Mouse (Mus musculus) embryo, embryonic 10 days (tissue): Measurements from ENCODE around the gene Onecut1.
A peak's percentile ranks its signal among the peaks of the same experiment; 100 is the strongest.

ENCODE experiments used
- DNase-seq: peaks from one replicate; pipeline ENCODE4 v3.0.0-alpha.2; 2015; ENCODE audit warnings: low spot score

Gene Onecut1

DNA sequence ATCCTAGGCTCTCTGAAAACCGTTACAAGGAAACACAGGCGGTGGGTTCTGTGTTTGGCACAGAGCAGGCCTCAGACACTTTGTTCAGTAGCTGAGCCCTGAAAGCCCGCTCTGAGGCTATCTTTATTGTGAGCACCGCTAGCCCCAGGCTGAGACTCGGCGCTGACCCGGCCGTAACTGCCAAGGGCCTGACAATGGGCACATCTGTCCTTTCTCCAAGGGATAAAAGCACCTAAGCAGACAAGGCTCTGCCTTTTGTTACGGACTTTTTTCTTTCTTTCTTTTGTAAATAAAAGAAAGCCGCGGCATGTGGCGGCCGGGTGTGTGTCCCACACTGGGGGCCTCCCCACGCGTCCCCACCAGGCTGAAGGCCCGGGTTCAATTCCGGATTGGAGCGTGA, 1.3 kb upstream of the Onecut1 start:
- peak; percentile 72 for DNase-seq

DNA sequence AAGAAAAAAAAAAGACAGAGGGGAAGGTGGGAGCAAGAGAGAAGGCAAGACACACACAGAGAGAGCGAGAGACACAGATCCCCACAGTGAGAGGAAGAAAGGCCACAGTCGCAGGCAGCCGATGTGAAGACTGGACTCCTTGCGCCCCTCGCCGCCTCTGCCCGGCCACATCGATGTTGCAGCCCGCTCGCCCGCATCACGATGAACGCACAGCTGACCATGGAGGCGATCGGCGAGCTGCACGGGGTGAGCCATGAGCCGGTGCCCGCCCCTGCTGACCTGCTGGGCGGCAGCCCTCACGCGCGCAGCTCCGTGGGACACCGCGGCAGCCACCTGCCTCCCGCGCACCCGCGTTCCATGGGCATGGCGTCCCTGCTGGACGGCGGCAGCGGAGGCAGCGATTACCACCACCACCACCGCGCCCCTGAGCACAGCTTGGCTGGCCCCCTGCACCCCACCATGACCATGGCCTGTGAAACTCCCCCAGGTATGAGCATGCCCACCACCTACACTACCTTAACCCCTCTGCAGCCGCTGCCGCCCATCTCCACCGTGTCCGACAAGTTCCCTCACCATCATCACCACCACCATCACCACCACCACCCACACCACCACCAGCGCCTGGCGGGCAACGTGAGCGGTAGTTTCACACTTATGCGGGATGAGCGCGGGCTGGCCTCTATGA, 517 bp downstream of the Onecut1 start:
- no peak for DNase-seq

DNA sequence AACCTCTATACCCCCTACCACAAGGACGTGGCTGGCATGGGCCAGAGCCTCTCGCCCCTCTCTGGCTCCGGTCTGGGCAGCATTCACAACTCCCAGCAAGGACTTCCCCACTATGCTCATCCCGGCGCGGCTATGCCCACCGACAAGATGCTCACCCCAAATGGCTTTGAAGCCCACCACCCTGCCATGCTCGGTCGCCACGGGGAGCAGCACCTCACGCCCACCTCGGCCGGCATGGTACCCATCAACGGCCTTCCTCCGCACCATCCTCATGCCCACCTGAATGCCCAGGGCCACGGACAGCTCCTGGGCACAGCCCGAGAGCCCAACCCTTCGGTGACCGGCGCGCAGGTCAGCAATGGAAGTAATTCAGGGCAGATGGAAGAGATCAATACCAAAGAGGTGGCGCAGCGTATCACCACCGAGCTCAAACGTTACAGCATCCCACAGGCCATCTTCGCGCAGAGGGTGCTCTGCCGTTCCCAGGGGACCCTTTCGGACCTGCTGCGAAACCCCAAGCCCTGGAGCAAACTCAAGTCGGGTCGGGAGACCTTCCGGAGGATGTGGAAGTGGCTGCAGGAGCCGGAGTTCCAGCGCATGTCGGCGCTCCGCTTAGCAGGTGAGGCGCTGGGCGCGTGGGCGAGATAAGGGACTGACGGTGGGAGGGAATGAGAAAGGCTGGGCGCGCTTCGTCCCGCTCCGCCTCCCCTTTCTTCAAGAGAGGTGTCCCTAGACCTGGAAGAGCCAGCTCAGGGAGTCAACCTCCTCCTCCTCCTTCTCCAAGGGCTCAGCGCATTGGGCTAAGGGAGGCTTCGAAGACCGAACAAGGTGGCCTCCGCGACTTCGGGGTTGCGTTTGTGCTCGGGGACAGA, 1.3 kb downstream of the Onecut1 start:
- no peak for DNase-seq

DNA sequence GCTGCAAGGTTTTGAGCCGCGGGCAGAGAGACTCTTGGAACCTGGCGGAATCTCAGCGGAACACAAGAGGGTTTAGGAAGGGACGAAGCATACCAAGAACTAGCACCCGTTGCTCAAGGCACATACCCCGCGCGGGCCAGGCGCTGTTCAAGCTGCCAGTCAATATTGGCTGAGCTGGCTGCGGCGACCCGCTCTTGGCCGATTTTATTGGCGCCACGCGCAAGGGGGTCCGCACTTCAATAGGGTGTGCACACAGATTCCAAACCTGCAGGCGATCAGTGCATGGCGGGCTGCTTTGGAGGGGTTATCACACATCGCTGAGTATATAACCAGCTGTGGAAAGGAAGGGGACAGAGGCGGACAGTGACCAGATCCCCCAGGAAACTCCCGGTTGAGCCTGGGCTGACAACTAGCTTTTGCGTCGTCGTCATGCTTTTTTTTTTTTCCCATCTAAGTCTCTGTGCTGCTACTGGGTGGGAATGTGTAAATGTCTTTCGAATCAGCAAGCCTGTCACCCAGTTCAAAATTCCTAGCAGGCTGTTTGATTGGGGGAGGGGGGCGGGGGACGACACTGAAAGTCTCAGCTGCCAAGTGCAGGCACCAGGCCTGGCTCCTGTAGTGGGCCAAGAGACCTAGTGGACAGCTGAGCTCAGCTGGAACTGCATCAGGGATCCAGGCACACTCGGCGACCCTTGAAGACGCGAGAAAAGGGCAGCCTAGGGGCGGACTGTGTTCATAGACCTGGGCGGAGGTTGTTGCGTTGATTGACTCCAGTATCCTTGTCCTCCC, 2.1 kb downstream of the Onecut1 start:
- DNase-seq, result no peak

DNA sequence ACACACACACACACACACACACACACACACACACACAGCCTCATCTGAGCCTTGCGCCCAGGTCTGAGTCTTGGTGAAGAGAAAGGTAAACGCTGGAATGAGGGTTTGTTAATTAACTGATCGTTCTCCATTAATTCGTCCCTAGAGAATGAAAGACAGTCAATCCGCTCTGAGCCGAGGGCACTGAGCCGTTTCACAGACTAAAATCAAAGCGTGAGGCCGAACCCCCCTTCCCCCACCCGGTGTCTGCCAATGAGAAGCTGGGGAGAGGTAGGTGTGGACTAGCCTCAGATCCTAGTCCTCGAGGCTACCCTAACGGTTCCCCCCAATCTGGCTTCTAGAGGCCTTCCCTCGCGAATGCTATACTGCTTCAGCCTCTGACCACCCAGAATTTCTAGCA, 2.8 kb downstream of the Onecut1 start:
- DNase-seq, result no peak

DNA sequence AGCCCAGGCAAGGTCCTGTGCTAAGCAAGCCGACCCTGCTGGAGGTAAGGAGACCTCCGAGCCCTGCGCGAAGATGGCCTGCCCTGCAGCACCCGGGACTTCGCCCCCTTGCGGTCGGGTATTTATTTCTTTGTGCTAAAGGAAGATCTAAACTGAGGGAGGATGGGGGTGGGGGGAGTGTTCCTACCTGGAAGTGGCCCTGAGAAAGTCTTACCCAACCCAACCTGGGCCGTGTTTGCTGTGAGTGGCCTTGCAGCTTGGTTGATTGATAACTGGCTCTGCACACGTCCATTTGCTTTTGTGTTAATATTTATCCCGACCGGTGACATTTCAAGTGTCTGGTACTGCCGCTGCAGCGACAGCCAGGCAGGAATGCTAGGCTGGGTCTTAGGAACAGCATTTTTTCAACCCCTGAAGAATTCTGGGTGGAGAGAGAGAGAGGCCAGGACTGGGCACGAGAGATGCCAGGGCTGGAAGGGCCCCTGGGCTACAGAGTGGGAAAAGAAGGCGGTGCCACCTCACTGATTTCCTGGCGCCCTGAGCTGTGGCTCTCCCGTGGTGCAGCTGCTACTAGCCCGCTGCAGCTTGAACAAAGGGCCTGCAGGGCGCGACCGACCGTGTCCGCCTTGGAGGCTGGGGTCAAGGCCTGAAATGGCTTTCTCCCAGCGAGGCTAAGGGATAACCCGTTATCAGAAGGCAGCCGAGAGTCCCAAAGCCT, 5.0 kb downstream of the Onecut1 start:
- DNase-seq, result no peak

DNA sequence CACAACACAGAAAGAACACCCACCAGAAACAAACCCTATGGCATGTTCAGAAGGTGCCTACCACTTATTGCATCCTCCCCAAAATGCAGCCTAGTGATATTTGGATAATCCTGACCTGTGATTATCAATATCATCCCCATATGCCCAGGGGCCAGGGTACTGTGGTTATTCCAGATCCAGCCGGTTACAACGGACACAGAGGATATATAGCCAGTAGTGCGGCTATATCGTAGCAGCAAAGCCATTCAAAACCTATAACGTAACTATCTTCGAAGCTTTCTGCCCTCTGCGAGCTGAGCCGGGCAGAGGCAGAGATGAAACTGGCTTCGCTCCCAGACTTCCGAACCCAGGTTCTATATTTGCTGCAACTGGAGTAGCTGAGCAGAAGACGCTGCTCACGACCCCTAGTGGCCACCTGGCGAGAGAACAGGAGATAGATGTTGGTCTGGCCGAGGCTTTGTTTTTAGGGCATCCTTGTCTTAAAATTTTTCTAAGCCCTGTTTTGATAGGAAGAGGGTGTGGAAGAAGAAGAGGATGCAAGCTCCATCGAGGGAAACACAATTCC, 6.0 kb downstream of the Onecut1 start:
- DNase-seq, result peak; percentile 84

DNA sequence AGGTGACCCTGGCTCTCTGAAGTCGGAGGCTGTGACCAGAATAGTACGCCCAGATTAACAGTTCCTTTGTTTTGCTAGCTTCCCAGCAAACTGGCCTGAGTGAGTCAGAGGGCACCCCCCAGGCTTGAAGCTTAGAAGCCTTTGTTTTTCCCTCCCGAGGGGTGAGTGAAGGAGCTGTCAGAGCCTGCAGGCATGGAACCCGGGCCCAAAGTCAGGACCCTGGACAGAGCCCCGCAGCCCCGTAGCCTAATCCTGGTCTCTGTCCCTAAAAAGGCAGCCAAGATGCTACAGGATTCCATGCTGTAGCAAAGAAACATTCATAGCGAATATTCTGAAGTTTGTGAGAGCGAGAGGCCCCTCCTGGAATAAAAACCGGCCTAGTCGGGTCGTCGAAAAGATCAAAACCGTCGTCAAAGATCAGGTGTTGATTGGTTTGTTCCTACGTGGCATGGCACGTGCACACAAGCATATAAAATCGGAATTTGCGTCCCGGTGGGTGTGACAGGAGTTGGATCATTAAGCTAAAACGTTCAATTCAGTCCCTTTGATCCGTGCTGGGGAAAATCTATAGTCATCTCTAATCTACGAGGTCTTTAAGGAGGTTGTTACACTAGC, 6.7 kb downstream of the Onecut1 start:
- peak; percentile 68 for DNase-seq

DNA sequence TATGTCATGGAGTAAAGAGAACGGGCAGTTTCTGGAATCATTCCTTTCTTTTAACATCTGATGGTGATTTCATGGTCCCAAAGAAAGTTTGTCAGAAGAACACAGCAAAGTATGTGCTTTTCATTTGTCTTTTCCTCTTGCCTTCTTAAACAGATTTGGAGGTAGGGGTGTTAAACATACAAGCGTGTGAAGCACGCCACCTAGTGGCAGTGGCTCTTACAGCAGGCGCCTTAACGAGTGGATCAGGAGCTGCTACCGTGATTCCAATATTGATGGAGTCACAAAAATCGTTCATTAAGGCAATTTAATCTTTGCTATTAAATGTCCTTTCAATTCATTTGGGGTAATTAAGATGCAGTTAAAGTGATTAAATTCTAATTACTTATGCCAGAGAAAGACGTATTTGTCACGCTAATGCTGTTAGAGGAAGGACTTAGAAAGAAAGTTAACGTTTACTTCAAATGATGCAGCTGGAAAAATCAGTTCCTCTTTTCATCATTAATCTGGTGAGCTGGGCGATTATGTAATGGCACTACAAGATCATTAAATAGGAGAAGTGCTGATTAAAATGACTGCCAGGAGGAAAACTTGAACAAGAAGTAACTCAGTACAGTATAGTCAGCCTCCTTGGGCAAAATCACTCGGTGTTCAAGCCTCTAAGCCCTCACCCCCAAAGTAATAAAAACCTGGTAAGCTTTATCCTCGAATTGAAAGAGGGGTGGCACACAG, 9.4 kb downstream of the Onecut1 start:
- peak; percentile 92 for DNase-seq

DNA sequence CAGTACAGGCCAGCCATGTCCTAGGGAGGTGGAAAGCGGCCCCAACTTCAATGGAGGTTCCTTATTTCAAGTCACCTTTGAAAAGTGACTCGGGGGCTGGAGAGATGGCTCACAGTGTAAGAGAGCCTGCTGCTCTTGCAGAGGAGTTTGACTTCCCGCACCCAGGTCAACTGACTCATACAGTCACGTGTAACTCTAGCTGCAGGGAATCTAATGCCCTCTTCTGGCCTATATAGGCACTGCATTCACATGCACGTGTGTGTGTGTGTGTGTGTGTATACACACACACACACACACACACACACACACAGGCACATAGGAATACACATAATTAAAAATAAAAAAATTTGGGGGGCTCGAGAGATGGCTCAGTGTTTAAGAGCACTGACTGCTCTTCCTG, 14.6 kb downstream of the Onecut1 start:
- DNase-seq, result no peak

DNA sequence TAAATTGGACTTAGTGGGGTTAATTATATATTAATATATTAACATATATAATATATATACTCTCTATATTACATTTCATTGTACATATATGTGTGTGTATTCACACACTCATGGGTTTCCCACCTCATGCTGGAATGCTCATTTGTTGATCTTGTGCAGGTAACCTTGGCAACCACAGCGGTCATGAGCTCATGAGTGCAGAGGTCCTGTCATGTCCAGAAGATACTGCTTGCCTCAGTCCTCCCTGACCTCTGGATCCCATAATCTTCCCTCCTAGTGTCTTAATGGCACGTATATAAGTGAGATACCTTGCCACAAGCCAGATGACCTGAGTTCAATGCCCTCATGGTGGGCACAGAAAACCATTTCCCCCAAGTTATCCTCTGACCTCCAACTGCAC, 16.0 kb downstream of the Onecut1 start:
- DNase-seq, result no peak

DNA sequence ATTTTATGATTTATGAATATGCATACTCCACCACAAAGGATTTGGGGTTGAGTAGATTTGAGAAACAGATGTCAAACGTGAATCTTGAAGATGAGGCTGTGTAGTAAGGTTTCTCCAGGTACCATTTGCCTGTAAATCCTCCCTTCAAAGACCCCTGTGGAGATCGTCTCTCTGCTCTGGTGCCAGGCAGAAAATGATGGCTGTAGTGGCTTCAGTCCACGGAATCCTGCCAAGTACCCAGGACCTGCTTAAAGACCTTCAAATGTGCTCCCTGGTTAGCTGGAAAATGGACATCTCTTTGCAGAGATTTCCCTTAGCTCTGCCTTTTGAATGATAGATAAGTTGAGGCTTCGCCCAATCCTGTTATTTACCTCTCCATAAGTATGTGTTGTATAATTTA, 26.1 kb downstream of the Onecut1 start:
- DNase-seq, result no peak

DNA sequence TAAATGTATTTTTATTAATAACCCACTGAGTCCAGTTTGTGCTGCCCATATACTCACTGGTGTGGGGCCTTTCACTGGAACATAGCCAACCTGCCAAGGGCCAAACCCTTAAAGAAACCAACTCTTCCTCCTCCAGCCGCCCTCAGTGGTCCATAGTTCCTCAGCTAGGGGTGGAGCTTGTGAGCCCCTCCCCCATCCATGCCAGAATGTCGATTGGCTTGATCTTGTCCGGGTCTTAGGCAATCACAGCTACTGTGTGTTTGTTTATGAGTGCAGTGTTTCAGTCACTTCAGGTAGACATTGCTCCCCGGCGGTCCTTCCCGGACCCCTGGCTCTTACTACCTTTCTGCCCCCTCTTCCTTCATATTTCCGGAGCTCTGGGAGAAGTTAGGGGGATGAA, 35.0 kb downstream of the Onecut1 start:
- DNase-seq, result no peak

DNA sequence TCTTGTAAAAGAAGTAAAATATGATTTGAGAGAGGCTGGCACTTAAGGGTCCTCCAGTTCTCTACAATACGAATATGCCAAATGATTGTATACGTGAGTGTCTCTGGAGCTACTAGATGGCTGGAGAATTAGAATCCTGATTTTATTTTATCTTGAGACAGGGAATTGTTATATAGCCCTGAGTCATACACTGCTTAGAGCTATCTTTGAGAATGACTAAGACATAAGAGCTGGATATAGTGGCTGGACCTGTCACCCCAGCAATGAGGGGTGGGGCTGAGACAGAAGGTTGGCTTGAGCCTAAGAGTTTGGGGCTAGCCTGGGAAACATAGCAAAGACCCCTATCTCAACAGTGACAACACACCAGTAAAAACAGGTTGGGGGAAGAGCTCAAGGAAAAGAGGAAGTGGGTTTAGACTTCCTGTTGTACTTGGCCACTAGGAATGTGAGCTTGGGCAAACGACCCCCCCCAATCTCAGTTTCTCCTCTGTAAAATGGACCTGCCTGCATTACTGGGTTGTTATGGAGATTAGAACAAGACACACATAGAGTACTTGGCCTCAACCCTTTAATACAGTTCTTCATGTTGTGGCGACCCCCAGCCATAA, 35.8 kb downstream of the Onecut1 start:
- no peak for DNase-seq

DNA sequence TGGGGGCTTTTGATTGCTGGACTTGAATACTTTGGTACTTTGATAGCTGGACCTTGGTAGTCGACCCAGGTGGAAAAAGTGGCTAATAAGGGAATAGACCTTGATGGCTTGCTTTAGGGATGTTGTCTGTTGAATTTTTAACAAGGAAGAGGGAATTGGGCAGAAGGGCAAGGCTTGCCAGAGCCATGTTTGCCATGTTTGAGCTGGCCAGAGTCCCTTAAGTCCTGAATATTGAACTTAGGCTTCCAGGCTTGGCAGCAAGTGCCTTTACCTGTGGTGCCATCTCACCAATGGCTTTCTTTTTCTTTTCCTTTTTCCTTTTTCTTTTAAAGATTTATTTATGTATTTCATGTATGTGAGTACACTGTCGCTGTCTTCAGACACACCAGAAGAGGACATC, 38.4 kb downstream of the Onecut1 start:
- no peak for DNase-seq

DNA sequence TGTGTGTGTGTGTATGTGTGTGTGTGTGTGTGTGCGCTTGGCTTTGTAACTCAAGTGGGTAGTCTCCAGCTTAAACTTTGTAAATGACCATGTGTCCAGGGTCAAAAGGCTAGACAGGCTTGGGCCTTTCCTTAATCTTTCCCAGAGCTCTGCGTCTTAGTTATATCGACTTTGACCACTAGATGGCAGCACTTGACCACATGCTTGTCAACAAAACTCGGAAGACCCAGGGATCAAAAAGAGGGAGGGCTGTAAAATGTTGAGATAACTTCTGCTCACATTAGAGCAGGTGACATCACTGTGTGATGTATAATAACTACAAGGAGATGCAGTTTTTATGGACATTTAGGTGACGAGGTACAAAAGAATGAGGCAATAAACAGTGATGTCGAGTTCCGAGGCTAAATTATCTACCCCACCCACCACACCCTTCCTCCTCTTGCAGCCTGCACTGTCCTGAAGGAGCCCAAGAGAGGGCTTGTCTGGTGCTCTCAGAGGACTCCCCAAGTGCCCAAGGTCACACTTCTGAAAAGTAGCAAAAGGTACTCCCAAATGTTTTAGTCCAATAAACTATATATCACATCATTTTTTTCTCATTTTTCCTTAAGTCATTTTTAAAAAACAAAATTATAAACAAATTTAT, 43.3 kb downstream of the Onecut1 start:
- DNase-seq, result peak; percentile 93

DNA sequence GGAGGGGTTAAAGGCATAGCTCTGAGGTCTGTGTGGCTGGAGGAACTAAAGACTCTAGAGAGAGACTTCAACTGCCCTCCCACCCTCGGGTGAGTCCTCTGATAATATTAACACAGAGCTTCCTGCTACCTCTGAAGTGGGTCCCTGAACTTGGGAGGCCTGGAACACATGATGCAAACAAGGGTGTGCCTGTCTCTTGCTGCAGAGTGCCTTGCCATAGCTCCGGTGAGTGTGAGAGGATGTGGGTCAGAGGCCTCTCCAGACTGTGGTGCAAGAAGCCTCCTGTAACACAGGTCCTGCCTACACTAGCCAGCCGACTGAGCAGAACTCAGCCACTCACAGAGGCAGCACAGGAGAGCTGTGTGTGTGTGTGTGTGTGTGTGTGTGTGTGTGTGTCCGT, 45.2 kb downstream of the Onecut1 start:
- DNase-seq, result no peak

DNA sequence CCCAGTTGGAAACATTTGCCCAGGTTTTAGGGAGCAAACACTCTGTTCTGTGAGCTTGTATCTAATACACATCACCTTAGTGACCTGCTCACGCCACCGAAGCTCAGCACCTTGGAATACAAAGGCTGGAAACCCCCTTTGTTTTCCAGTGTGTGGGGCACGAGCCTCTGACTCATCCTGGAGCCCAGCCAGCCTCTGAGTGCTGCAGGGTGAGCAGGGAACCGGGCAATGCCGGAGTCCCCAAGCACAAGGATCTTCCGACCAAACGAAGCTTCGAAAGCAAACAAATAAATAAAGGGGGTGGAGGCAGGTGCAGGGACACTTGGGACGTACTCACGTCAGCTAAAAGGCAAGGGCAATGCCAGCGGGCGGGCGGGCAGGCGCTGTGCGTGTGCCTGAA, 47.5 kb downstream of the Onecut1 start:
- no peak for DNase-seq

DNA sequence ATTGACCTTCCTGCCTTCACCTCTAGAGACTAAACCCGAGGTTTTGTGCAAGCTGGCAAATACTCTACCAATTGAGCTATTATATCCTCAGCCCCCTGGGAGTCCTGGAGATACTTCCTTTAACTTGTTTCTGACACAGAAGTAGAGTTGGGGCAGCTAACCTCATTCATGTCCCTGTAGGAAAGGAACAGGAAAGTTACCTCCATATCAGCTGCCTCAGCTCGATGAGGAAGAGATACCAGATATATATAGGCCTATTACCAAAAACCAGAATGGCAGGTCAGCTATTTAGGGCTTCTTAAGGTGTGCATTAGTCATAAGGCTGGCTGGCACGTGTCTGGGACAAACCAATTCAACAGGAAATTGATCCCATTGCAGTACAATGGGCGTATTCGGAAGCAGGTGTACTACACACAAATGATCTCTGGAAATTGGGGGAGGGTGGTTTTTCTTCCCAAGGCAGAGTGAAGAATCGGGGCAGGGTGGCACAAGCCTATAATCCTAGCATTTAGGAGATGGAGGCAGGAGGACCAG, 48.6 kb downstream of the Onecut1 start:
- no peak for DNase-seq
